Mouse (Mus musculus) thymus, adult 2 months (tissue): Measurements from ENCODE around the gene Gdf7.

ENCODE experiments used
- CTCF ChIP-seq: fragments of 200-500 bp; IDR thresholded peaks from 2 replicates; pipeline ENCODE4 v1.5.1; 2012; ENCODE audit warnings: mild to moderate bottlenecking, control low read depth, low read length, moderate library complexity, borderline replicate concordance; ENCODE audit not compliant: control insufficient read depth, poor library complexity, insufficient read depth; ENCODE audit errors: extremely low read depth
- POLR2A ChIP-seq: fragments of 200-500 bp; IDR thresholded peaks from 2 replicates; pipeline ENCODE4 v1.6.1; 2012; ENCODE audit warnings: mild to moderate bottlenecking, low read length, control low read depth, moderate library complexity; ENCODE audit not compliant: control insufficient read depth, poor library complexity, insufficient read depth; ENCODE audit errors: extremely low read depth

- TF ChIP-seq POLR2A (no peak), CTCF (no peak)
Observed at GRCm38 (mm10) chr12:8313773-8314172, 12.0 kb upstream of the Gdf7 start.
